Mouse (Mus musculus) adrenal gland, postnatal 36 days (tissue): ENCODE measurements around the gene Coro1b. TPM values are rescaled to one million over a fixed set of nuclear protein-coding genes. Genes with fewer than 3 reads are reported as not detected.

Experiments used
- total RNA-seq, 2 experiments: library from RNA; stranded (reverse); gene quantifications; 2 replicates each; pipeline ENCODE4 v1.2.3; 2021

Gene Coro1b
- total RNA-seq, 2 experiments from 2014 or later, result 171 to 195 TPM

Other genes starting within 250 kb of the Coro1b start
- 10 to 100 TPM; 57.7 to 65.9 TPM for gene Tcirg1, start 241.5 kb upstream of the Coro1b start, total RNA-seq
- gene Ndufs8, start 235.8 kb upstream of the Coro1b start, total RNA-seq, result 100 to 1,000 TPM; 331 to 356 TPM
- gene Aldh3b1, start 218.8 kb upstream of the Coro1b start, total RNA-seq, result 100 to 1,000 TPM in 1 of 2 experiments, 10 to 100 TPM in 1; 30.1 to 194 TPM
- 10 to 100 TPM; 49.1 to 62.5 TPM for gene Unc93b1, start 213.4 kb upstream of the Coro1b start, total RNA-seq
- gene Aldh3b3, start 190.0 kb upstream of the Coro1b start, total RNA-seq, result 1 to 10 TPM in 1 of 2 experiments, under 1 TPM in 1; 0.20 to 1.1 TPM
- gene Aldh3b2, start 176.3 kb upstream of the Coro1b start, total RNA-seq, result 10 to 100 TPM in 1 of 2 experiments, 1 to 10 TPM in 1; 4.6 to 13.8 TPM
- gene Acy3, start 162.0 kb upstream of the Coro1b start, total RNA-seq, result 10 to 100 TPM; 18.2 to 20.1 TPM
- gene Tbx10, start 155.9 kb upstream of the Coro1b start, total RNA-seq, result not detected
- 10 to 100 TPM; 20.4 to 30.8 TPM for gene Nudt8, start 148.0 kb upstream of the Coro1b start, total RNA-seq
- gene Gm49405, start 148.0 kb upstream of the Coro1b start, total RNA-seq, result under 1 TPM; 0.72 to 0.96 TPM
- gene Doc2g, start 145.3 kb upstream of the Coro1b start, total RNA-seq, result 1 to 10 TPM; 1.1 to 1.9 TPM
- gene Ndufv1, start 135.8 kb upstream of the Coro1b start, total RNA-seq, result 100 to 1,000 TPM; 355 to 381 TPM
- 100 to 1,000 TPM; 354 to 397 TPM for gene Gstp1, start 110.6 kb upstream of the Coro1b start, total RNA-seq
- gene Gstp2, start 102.6 kb upstream of the Coro1b start, total RNA-seq, result 10 to 100 TPM; 56.1 to 59.7 TPM
- under 1 TPM; 0.63 to 0.99 TPM for gene Gstp3, start 89.0 kb upstream of the Coro1b start, total RNA-seq
- not detected for gene Cabp2, start 67.0 kb upstream of the Coro1b start, total RNA-seq
- 100 to 1,000 TPM; 109 to 132 TPM for gene Cdk2ap2, start 51.4 kb upstream of the Coro1b start, total RNA-seq
- 100 to 1,000 TPM in 1 of 2 experiments, 10 to 100 TPM in 1; 59.7 to 158 TPM for gene Pitpnm1, start 48.6 kb upstream of the Coro1b start, total RNA-seq
- gene Aip, start 22.8 kb upstream of the Coro1b start, total RNA-seq, result 100 to 1,000 TPM; 104 to 124 TPM
- under 1 TPM in 1 of 2 experiments, not detected in 1; 0.10 TPM for gene Gpr152, start 8.8 kb upstream of the Coro1b start, total RNA-seq
- under 1 TPM; 0.30 to 0.40 TPM for gene Cabp4, start 4.6 kb upstream of the Coro1b start, total RNA-seq
- 1 to 10 TPM; 1.4 to 3.1 TPM for gene Ptprcap, start 5.0 kb downstream of the Coro1b start, total RNA-seq
- 10 to 100 TPM; 27.6 to 37.5 TPM for gene Rps6kb2, start 14.7 kb downstream of the Coro1b start, total RNA-seq
- 1 to 10 TPM; 2.0 to 2.8 TPM for gene Carns1, start 26.9 kb downstream of the Coro1b start, total RNA-seq
- gene Tbc1d10c, start 42.7 kb downstream of the Coro1b start, total RNA-seq, result 1 to 10 TPM in 1 of 2 experiments, under 1 TPM in 1; 0.70 to 1.0 TPM
- 100 to 1,000 TPM; 403 to 410 TPM for gene Ppp1ca, start 43.4 kb downstream of the Coro1b start, total RNA-seq
- gene Rad9a, start 53.0 kb downstream of the Coro1b start, total RNA-seq, result 1 to 10 TPM; 7.6 TPM
- 10 to 100 TPM in 1 of 2 experiments, 1 to 10 TPM in 1; 6.3 to 17.4 TPM for gene Clcf1, start 65.6 kb downstream of the Coro1b start, total RNA-seq
- gene AC109138.7, start 65.7 kb downstream of the Coro1b start, total RNA-seq, result not detected
- gene Pold4, start 83.3 kb downstream of the Coro1b start, total RNA-seq, result 10 to 100 TPM; 50.2 to 54.4 TPM
- 10 to 100 TPM; 28.1 to 30.1 TPM for gene Ssh3, start 120.6 kb downstream of the Coro1b start, total RNA-seq
- gene Ankrd13d, start 134.5 kb downstream of the Coro1b start, total RNA-seq, result 1 to 10 TPM; 2.4 to 2.8 TPM
- gene Grk2, start 157.6 kb downstream of the Coro1b start, total RNA-seq, result 10 to 100 TPM; 48.1 to 53.1 TPM
- gene Kdm2a, start 249.7 kb downstream of the Coro1b start, total RNA-seq, result 100 to 1,000 TPM in 1 of 2 experiments, 10 to 100 TPM in 1; 86.7 to 107 TPM